Mouse (Mus musculus): Measurements from ENCODE around the gene Slc6a15.

DNA sequence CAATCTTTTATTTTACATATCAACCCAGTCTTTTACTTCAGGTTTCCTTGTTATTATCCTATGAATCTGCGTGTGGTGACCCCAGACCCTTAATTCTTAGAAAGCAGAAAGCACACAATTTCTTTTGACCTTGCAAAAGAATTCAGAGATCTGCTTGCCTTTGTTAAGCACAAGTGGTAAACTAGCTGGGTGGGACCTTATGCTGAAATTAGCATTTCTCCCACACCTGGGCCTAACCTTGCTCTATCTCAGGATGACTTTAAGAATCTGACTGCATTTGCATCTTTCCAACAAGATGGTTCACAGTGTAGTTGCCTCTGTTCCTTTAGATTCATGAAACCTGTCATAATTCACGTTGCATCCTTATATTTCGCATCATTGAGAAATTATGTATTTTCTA is 44.2 kb upstream of the Slc6a15 start:
- no peak for TF ChIP-seq POLR2A (IDR thresholded peaks at IDR 0.05; ENCODE audit: control insufficient read depth, extremely low read depth, insufficient read depth, low read length, poor library complexity)
- TF ChIP-seq CTCF (IDR thresholded peaks at IDR 0.05; ENCODE audit: borderline replicate concordance, control insufficient read depth, extremely low read depth, insufficient read depth, low read length, poor library complexity) = no peak
